Mouse (Mus musculus) hematopoietic multipotent progenitor cell, adult 10-12 weeks (in vitro differentiated cells): ENCODE results near the gene Btbd35f26. TPM values are rescaled to one million over a fixed set of nuclear protein-coding genes. Genes with fewer than 3 reads are reported as not detected.

Experiments used
- polyA plus RNA-seq: library from polyadenylated mRNA; stranded (reverse); fragments of >175 nt; gene quantifications from 2 replicates; pipeline ENCODE4 v1.2.3, GENCODE M21; 2012; ENCODE audit warnings: low replicate concordance

Gene Btbd35f26
- polyA plus RNA-seq = not detected in 2 replicates

DNA sequence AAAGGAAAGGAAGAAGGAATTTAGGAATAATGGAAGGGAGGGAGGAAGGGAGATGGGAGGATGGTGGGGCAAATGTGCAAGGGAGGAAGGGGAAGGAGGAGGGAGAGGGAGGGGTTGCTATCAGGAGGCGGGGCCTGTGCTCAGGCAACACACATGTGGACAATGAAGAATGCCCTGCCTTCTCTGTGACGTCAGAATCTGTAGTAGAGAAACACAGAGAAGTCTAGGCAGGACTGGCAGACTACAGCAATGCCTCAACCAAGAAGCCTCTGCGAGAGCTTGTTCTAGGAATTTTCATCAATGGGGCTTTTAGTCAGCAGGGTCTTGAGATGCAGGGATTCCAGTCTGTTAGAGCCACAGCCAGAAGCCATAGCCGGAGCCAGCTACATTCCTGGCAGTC, at the start of gene Btbd35f26:
Btbd35f26 (plus strand) TSS at position 301 of the 400 bp plus-strand sequence.

DNA sequence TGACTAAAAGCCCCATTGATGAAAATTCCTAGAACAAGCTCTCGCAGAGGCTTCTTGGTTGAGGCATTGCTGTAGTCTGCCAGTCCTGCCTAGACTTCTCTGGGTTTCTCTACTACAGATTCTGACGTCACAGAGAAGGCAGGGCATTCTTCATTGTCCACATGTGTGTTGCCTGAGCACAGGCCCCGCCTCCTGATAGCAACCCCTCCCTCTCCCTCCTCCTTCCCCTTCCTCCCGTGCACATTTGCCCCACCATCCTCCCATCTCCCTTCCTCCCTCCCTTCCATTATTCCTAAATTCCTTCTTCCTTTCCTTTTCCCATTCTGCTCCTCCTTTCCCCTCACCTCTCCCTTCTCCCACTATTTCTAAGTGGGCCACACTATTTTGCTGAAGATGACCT, 47.6 kb downstream of the Btbd35f26 start, which contains the start of gene Btbd35f19:
Btbd35f19 (minus strand) TSS at position 101 of the 400 bp plus-strand sequence.

Other genes with a start within 250 kb of the Btbd35f26 start
- not detected in 2 replicates for gene Btbd35f29, start 218.8 kb upstream of the Btbd35f26 start, polyA plus RNA-seq
- gene Spin2f, start 82.6 kb upstream of the Btbd35f26 start, polyA plus RNA-seq = not detected in 2 replicates
- not detected in 2 replicates for gene Btbd35f19, start 47.5 kb downstream of the Btbd35f26 start, polyA plus RNA-seq
- not detected in 2 replicates for gene Gm21883, start 237.8 kb downstream of the Btbd35f26 start, polyA plus RNA-seq